Mouse (Mus musculus) retina, postnatal 1 day (tissue): ENCODE results near the gene Olfr1145.

Source experiments
- DNase-seq: peaks from one replicate; pipeline ENCODE4 v3.0.0-alpha.2; 2012

The Olfr1145 gene

DNA sequence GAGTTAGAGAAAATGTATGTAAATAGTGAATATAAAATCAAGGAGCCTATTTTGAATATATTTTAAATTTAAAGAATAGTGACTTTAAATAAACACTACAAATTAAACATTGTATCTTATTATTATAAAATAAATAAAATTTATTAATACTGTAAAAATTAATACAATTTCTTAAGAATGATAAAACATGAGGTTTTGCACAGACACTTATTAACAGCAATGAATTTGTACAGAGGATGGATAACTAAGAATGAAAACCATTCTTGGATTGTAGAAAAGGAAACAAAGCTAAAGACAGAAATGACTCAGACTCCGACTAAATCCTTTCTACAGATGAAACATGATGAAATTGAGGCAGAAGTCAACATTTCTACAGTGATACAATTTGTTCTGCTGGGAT is at the start of gene Olfr1145:
Olfr1145 (plus strand) TSS at position 301 of the 400 bp plus-strand sequence.
- DNase-seq = no peak

DNA sequence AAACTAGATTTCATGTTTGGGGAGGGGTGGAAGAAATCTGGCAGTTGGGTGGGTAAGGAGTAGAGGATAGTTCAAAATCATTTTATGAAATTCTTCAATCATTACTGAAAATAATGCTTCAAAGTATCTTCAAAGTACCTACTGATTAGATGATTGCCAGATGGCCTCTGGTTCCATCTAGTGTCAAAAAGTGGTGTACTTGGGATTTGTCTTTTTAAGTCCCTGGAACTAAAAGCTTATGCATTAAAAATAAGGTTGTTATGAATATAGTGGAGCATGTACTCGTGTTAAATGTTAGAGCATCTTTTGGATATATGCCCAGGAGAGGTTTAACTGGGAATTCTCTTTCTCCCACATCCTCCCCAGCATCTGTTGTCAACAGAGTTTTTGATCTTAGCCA is 33.5 kb upstream of the Olfr1145 start:
- DNase-seq = no peak

DNA sequence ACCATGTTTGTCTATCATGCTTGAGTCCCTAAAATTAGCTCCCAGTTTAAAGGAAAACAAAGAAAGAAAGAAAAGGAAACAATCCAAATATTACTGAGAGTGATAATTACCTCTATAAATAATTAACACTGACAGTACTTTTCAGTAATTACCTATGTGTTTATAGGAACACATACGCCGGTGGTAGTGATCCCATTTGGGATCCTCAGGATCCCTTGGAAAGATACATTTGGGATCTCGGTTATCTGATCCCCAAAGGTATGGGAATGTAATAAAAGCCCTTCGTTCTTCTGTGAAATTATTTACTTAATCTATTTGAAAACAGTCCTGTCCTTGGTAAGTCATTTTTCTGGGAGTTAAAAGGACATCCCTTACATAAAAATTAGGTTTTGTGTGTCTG is 30.4 kb upstream of the Olfr1145 start, which contains the start of gene Olfr152:
Olfr152 (plus strand) TSS at position 301 of the 400 bp plus-strand sequence.
- no peak for DNase-seq

DNA sequence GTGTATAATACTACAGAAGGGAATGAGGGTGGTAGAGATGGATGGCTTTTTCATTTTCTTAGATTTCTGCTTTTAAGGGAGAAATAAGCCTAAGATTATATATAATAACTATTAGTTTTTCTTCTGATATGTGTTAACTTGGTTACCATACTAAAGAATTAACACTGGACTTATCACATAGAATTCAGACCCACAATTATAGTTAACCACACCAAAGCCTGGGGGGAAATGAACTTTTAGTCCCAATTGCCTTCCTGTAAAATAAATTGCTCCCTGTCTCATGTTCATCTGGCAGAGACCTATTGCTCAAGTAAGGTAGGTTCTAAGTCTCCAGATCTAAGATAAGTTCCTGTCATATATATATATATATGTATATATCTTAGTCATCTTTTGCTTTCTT is 9.3 kb upstream of the Olfr1145 start, which contains the start of gene Olfr1143:
Olfr1143 (plus strand) TSS at position 301 of the 400 bp plus-strand sequence.
- DNase-seq = no peak

DNA sequence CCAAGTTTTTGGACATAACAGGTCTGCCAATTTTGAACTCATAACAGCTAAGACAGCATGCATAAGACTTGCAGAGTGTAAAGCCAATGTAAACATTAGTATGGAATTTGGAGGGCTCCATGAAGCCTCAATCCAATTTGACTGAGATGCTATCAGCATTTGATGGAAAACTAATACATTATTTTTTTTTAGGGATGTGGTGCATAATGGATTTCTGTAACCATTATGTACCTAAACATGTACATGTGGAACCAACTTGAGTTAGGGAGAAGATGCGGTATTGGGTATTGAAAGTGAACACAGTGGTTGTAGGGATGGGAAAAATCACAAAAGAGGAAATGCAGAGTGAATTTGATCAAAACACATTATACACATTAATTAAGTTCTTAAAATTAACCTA is 20.6 kb downstream of the Olfr1145 start, which contains the start of gene Olfr1148:
Olfr1148 (plus strand) TSS at position 301 of the 400 bp plus-strand sequence.
- no peak for DNase-seq

DNA sequence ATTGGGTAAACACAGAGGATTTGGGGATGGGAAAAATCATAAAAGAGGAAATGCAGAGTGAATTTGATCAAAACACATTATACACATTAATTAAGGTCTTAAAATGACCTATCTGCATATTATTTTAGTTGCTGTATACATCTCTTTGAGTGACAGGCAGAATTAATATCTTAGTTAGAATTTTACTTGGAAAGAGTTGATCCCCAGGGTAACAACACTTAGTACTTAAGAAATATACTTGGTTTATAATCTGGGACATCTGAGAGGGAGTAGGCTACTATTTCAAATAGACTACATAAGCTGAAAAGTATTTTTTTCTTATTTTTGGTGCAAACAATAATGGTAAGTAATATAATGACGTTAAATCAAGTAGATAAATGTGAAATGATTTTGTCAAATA is 34.1 kb downstream of the Olfr1145 start, which contains the start of gene Olfr1150-ps1:
Olfr1150-ps1 (plus strand) TSS at position 301 of the 400 bp plus-strand sequence.
- DNase-seq = no peak

DNA sequence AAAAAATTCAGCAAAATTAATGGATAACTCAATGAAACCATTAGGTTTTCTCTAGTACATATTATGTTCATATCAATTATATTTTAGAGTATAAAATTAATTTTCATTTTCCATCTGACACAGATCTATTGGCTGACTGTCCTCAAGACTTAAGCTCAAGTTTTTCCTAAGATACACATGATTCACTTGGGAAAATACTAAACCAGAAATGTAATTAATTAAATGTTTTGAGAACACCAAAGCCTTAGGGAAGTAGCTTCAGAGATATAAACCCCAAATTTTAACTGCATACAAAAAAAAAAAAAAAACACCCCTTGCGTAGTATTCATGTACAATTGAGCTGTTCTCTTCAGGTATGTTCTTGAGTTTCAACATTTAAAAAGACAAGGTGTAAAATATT is 45.9 kb downstream of the Olfr1145 start, which contains the start of gene Olfr1151:
Olfr1151 (plus strand) TSS at position 301 of the 400 bp plus-strand sequence.
- DNase-seq = no peak
